Mouse (Mus musculus) ES-E14 (cell line): ENCODE measurements around the gene Tas2r134.

Experiments used
- CHD2 ChIP-seq: IDR thresholded peaks from 2 replicates; pipeline ENCODE4 v1.6.1; 2014; ENCODE audit warnings: mild to moderate bottlenecking, low read depth, low read length, inconsistent platforms
- HCFC1 ChIP-seq: IDR thresholded peaks from 2 replicates; pipeline ENCODE4 v1.6.1; 2012; ENCODE audit warnings: low read length, inconsistent platforms, borderline replicate concordance; ENCODE audit not compliant: insufficient read depth
- ZC3H11A ChIP-seq: IDR thresholded peaks from 2 replicates; pipeline ENCODE4 v1.6.1; 2012; ENCODE audit warnings: low read depth, mild to moderate bottlenecking, inconsistent platforms, low read length, borderline replicate concordance
- ZNF384 ChIP-seq: IDR thresholded peaks from 2 replicates; pipeline ENCODE4 v1.6.1; 2012; ENCODE audit warnings: low read depth, low read length, inconsistent platforms

DNA sequence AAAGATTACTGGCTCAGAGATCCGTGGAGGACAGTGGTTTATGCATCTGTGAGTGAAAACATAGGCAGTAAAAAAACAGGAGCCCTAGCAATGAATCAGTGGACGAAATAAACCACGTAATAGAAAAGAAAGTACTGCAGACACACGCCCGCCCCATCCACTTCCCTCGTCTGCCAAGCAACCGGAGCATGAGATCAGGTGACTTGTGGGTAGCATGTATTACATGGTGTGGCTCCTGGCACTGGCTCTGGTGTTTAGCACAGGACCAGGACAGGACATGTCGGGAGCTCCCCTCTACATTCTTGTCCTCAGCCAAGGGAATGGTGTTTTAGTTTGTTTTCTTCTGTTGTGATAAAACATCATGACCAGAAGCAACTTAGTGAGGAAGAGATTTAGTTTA is 26.4 kb upstream of the Tas2r134 start:
- TF ChIP-seq ZNF384 (no peak), CHD2 (no peak), ZC3H11A (no peak), HCFC1 (no peak)
